Mouse (Mus musculus) liver, embryonic 11.5 days (tissue): ENCODE measurements around the gene Slc44a2. TPM values are rescaled to one million over a fixed set of nuclear protein-coding genes. Genes with fewer than 3 reads are reported as not detected.
A peak's percentile ranks its signal among the peaks of the same experiment; 100 is the strongest.
"Not testable (repeated sequence)": the region's sequence is repeated elsewhere in the genome, so short reads cannot be mapped to it uniquely, and the experiment has no call there.

Experiments
- ATAC-seq: fragments of 200-750 bp; cut with Nextera tagmentation; replicated peaks from 2 replicates; pipeline ENCODE4 v1.8.0; 2017; ENCODE audit warnings: moderate number of reproducible peaks, mild to moderate bottlenecking, moderate TSS enrichment, moderate library complexity; ENCODE audit not compliant: low FRiP score
- DNase-seq: peaks from one replicate; pipeline ENCODE4 v3.0.0-alpha.2; 2017; ENCODE audit warnings: low spot score
- H3K27ac ChIP-seq: fragments of 300-500 bp; sonication (generic); 2 replicates; pipeline ENCODE4 v1.5.1; 2014; ENCODE audit warnings: mild to moderate bottlenecking, low read depth, low read length, control low read depth
- H3K27me3 ChIP-seq: fragments of 300-500 bp; sonication (generic); replicated peaks from 2 replicates; pipeline ENCODE4 v1.6.1; 2014; ENCODE audit warnings: low read length, mixed read lengths; ENCODE audit not compliant: control insufficient read depth, insufficient read depth
- H3K36me3 ChIP-seq: fragments of 300-500 bp; sonication (generic); 2 replicates; pipeline ENCODE4 v1.6.1; 2014; ENCODE audit warnings: mild to moderate bottlenecking, low read length, moderate library complexity, mixed read lengths; ENCODE audit not compliant: control insufficient read depth, insufficient read depth
- H3K4me1 ChIP-seq: fragments of 300-500 bp; sonication (generic); replicated peaks from 2 replicates; pipeline ENCODE4 v1.6.1; 2014; ENCODE audit warnings: low read length, mixed read lengths; ENCODE audit not compliant: control insufficient read depth, insufficient read depth
- H3K4me2 ChIP-seq: fragments of 300-500 bp; sonication (generic); 2 replicates; pipeline ENCODE4 v1.6.1; 2014; ENCODE audit warnings: mild to moderate bottlenecking, control low read depth, moderate library complexity
- H3K4me3 ChIP-seq: fragments of 300-500 bp; sonication (generic); 2 replicates; pipeline ENCODE4 v1.5.1; 2014; ENCODE audit warnings: low read depth, low read length, control low read depth
- H3K9ac ChIP-seq: fragments of 300-500 bp; sonication (generic); 2 replicates; pipeline ENCODE4 v1.6.1; 2014; ENCODE audit warnings: low read depth, low read length, control low read depth
- H3K9me3 ChIP-seq: fragments of 300-500 bp; sonication (generic); 2 replicates; pipeline ENCODE4 v1.6.1; 2016; ENCODE audit warnings: low read length, inconsistent platforms, mixed read lengths; ENCODE audit not compliant: control insufficient read depth
- WGBS: fragments of 180-500 bp; shearing (Covaris S2); extraction: QIAGEN DNeasy Blood & Tissue Kit; methylation state at CpG from one replicate; pipeline ENCODE4 v1.1.7; 2014; 5-methylcytosine and 5-hydroxymethylcytosine counted together
- polyA plus RNA-seq: library from polyadenylated mRNA; unstranded; fragments of >200 nt; fragmentation: Nextera tagmentation; extraction: Ambion mirVana; gene quantifications from 2 replicates; pipeline ENCODE4 v1.2.1, GENCODE M21; 2014

Gene Slc44a2
- polyA plus RNA-seq, 1 experiment from 2014 or later = 57.2 TPM

GRCm38 (mm10) chr9:21291022-21291787, 29.3 kb upstream of the Slc44a2 start, which contains the start of gene Cdkn2d:
Cdkn2d (minus strand) TSS chr9:21291407.
- WGBS = under 1% methylated on average over 50 of the region's 51 CpGs
- H3K27ac ChIP-seq = peak within 1 kb of the TSS; percentile 89
- no peaks in the 10 kb centered on the region for H3K27me3 ChIP-seq
- peak within 1 kb of the TSS; percentile 89 for H3K4me3 ChIP-seq
- ATAC-seq (peak; percentile 90), DNase-seq (peak; percentile 100)
- H3K4me1 ChIP-seq = peaks cover 28% of the 10 kb centered on the region
- H3K9ac ChIP-seq = peak within 1 kb of the TSS; percentile 92
- H3K4me2 ChIP-seq = peak within 1 kb of the TSS; percentile 83
- no peaks in the 10 kb centered on the region for H3K9me3 ChIP-seq
- H3K36me3 ChIP-seq = 0 out of 2 replicates have a peak, but pooled peaks cover 4% of the 10 kb centered on the region

GRCm38 (mm10) chr9:21291868-21292267, 28.6 kb upstream of the Slc44a2 start:
- Histone ChIP-seq H3K4me2 (peak overlapping the region; percentile 53), H3K27ac (peak overlapping the region; percentile 89), H3K9ac (peak overlapping the region; percentile 75), H3K4me1 (peaks cover 21% of the 10 kb centered on the region), H3K4me3 (peak overlapping the region; percentile 45)
- not testable (repeated sequence) for DNase-seq, ATAC-seq, H3K27me3 ChIP-seq, H3K36me3 ChIP-seq, H3K9me3 ChIP-seq
- 13% methylated on average over 7 of the region's 7 CpGs for WGBS

GRCm38 (mm10) chr9:21292271-21292670, 28.2 kb upstream of the Slc44a2 start:
- Histone ChIP-seq H3K9ac (peak overlapping the region; percentile 75), H3K27me3 (no peaks in the 10 kb centered on the region), H3K36me3 (0 out of 2 replicates have a peak, but pooled peaks cover 4% of the 10 kb centered on the region), H3K27ac (0 out of 2 replicates have a peak overlapping the region, but pooled peaks have one; percentile 36), H3K4me3 (no peak overlapping the region), H3K4me2 (peak overlapping the region; percentile 53), H3K9me3 (no peaks in the 10 kb centered on the region), H3K4me1 (peaks cover 17% of the 10 kb centered on the region)
- 80% methylated on average over 3 of the region's 3 CpGs for WGBS
- DNase-seq (no peak), ATAC-seq (no peak)

- Histone ChIP-seq H3K27me3 (no peaks in the 10 kb centered on the region), H3K4me1 (no peaks in the 10 kb centered on the region), H3K4me2 (no peak overlapping the region), H3K9me3 (no peaks in the 10 kb centered on the region), H3K27ac (no peak overlapping the region), H3K4me3 (no peak overlapping the region), H3K9ac (no peak overlapping the region), H3K36me3 (no peaks in the 10 kb centered on the region)
- no peak for ATAC-seq
- no peak for DNase-seq
- WGBS = 83% methylated on average over 10 of the region's 10 CpGs
Observed at GRCm38 (mm10) chr9:21299014-21299413, 21.5 kb upstream of the Slc44a2 start.

- H3K4me3 ChIP-seq = no peak overlapping the region
- no peaks in the 10 kb centered on the region for H3K27me3 ChIP-seq
- DNase-seq (no peak), ATAC-seq (no peak)
- no peaks in the 10 kb centered on the region for H3K36me3 ChIP-seq
- no peaks in the 10 kb centered on the region for H3K9me3 ChIP-seq
- no peaks in the 10 kb centered on the region for H3K4me1 ChIP-seq
- H3K9ac ChIP-seq = no peak overlapping the region
- H3K27ac ChIP-seq = no peak overlapping the region
- WGBS = 71% methylated on average over 7 of the region's 7 CpGs
- H3K4me2 ChIP-seq = no peak overlapping the region
Observed at GRCm38 (mm10) chr9:21305065-21305464, 15.4 kb upstream of the Slc44a2 start.

GRCm38 (mm10) chr9:21309150-21309741, 11.3 kb upstream of the Slc44a2 start:
- WGBS = 65% methylated on average over 15 of the region's 15 CpGs
- no peak overlapping the region for H3K9ac ChIP-seq
- H3K27me3 ChIP-seq = peaks cover 15% of the 10 kb centered on the region
- H3K36me3 ChIP-seq = no peaks in the 10 kb centered on the region
- DNase-seq (no peak), ATAC-seq (0 out of 2 replicates have a peak, but pooled peaks have one; percentile 30)
- no peak overlapping the region for H3K4me3 ChIP-seq
- H3K9me3 ChIP-seq = no peaks in the 10 kb centered on the region
- no peak overlapping the region for H3K27ac ChIP-seq
- H3K4me2 ChIP-seq = peak overlapping the region; percentile 31
- H3K4me1 ChIP-seq = peaks cover 4% of the 10 kb centered on the region

- peaks cover 15% of the 10 kb centered on the region for H3K27me3 ChIP-seq
- H3K4me2 ChIP-seq = no peak overlapping the region
- ATAC-seq = no peak
- peaks cover 16% of the 10 kb centered on the region for H3K4me1 ChIP-seq
- WGBS = 39% methylated on average over 7 of the region's 7 CpGs
- no peaks in the 10 kb centered on the region for H3K36me3 ChIP-seq
- no peak overlapping the region for H3K27ac ChIP-seq
- peak overlapping the region; percentile 18; the same call in 1 of the 2 replicates for H3K4me3 ChIP-seq
- DNase-seq = no peak
- H3K9me3 ChIP-seq = no peaks in the 10 kb centered on the region
- no peak overlapping the region for H3K9ac ChIP-seq
Observed at GRCm38 (mm10) chr9:21311695-21312094, 8.8 kb upstream of the Slc44a2 start.

- H3K4me3 ChIP-seq = peak within 1 kb of the TSS; percentile 18; the same call in 1 of the 2 replicates
Observed at GRCm38 (mm10) chr9:21312134-21312533, 8.4 kb upstream of the Slc44a2 start, which contains the start of gene Ap1m2. Ap1m2 (minus strand) TSS chr9:21312337.

More at GRCm38 (mm10) chr9:21312134-21312533, 8.4 kb upstream of the Slc44a2 start, which contains the start of gene Ap1m2:
- WGBS = 21% methylated on average over 35 of the region's 35 CpGs
- Histone ChIP-seq H3K27ac (no peak within 1 kb of the TSS), H3K9me3 (no peaks in the 10 kb centered on the region), H3K36me3 (no peaks in the 10 kb centered on the region), H3K4me2 (0 out of 2 replicates have a peak within 1 kb of the TSS, but pooled peaks have one; percentile 11), H3K4me1 (peaks cover 16% of the 10 kb centered on the region), H3K9ac (no peak within 1 kb of the TSS), H3K27me3 (peaks cover 15% of the 10 kb centered on the region)
- no peak for DNase-seq
- no peak for ATAC-seq
